Mouse (Mus musculus) forebrain, embryonic 12.5 days (tissue): ENCODE data around the gene Gm5114. TPM values are rescaled to one million over a fixed set of nuclear protein-coding genes. Genes with fewer than 3 reads are reported as not detected.
A peak's percentile ranks its signal among the peaks of the same experiment; 100 is the strongest.
"Not testable (repeated sequence)": the region's sequence is repeated elsewhere in the genome, so short reads cannot be mapped to it uniquely, and the experiment has no call there.

Experiments used
- ATAC-seq: fragments of 200-750 bp; cut with Nextera tagmentation; 2 replicates; pipeline ENCODE4 v1.8.0; 2017; ENCODE audit warnings: moderate TSS enrichment; ENCODE audit not compliant: low FRiP score
- H3K27ac ChIP-seq: fragments of 300-500 bp; sonication (generic); 2 replicates; pipeline ENCODE4 v1.5.1; 2016; ENCODE audit warnings: mild to moderate bottlenecking
- H3K27me3 ChIP-seq: fragments of 300-500 bp; sonication (generic); 2 replicates; pipeline ENCODE4 v1.6.1; 2016; ENCODE audit warnings: mild to moderate bottlenecking
- H3K36me3 ChIP-seq: fragments of 300-500 bp; sonication (generic); replicated peaks from 2 replicates; pipeline ENCODE4 v1.6.1; 2016; ENCODE audit warnings: mild to moderate bottlenecking
- H3K4me1 ChIP-seq: fragments of 300-500 bp; sonication (generic); 2 replicates; pipeline ENCODE4 v1.6.1; 2016
- H3K4me2 ChIP-seq: fragments of 300-500 bp; sonication (generic); 2 replicates; pipeline ENCODE4 v1.6.1; 2016; ENCODE audit warnings: mild to moderate bottlenecking, moderate library complexity
- H3K4me3 ChIP-seq: fragments of 300-500 bp; sonication (generic); replicated peaks from 2 replicates; pipeline ENCODE4 v1.5.1; 2016; ENCODE audit warnings: mild to moderate bottlenecking
- H3K9ac ChIP-seq: fragments of 300-500 bp; sonication (generic); 2 replicates; pipeline ENCODE4 v1.6.1; 2016; ENCODE audit warnings: mild to moderate bottlenecking
- H3K9me3 ChIP-seq: fragments of 300-500 bp; sonication (generic); 2 replicates; pipeline ENCODE4 v1.6.1; 2016
- WGBS: fragments of 180-500 bp; shearing (Covaris S2); methylation state at CpG from one replicate; pipeline ENCODE4 v1.1.7; 2016; 5-methylcytosine and 5-hydroxymethylcytosine counted together
- microRNA-seq: library from miRNA; unstranded; fragments of <30 nt; microRNA quantifications from one replicate; pipeline ENCODE4, GENCODE M21; 2017
- polyA plus RNA-seq: library from polyadenylated mRNA; unstranded; fragments of >200 nt; fragmentation: Nextera tagmentation; extraction: Ambion mirVana; gene quantifications from 2 replicates; pipeline ENCODE4 v1.2.1, GENCODE M21; 2016

The Gm5114 gene
- polyA plus RNA-seq = not detected in 2 replicates

DNA sequence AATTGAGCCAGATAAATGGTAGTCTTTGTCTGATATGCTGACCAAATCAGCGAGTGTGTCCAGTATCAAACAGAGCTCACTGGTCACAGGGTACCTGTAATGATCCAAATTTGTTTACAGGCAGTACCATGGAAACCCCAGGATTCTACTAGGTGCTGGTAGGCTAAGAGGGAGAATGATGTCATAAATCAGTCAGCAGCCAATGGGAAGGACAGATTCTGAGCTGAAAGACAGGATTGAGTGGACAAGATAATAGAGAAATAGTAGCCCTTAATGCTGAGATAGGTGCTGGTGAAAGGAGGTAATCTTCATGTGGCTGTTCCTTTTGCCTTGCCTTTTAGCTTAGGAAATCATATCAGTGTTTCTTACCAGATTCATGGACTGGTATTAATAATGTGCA lies at the start of gene Gm5114:
Gene Gm5114 (minus strand): TSS at position 101 of the 400 bp plus-strand sequence.
- ATAC-seq, H3K27ac ChIP-seq, H3K9me3 ChIP-seq, H3K27me3 ChIP-seq, H3K4me3 ChIP-seq, H3K4me2 ChIP-seq, H3K4me1 ChIP-seq, H3K9ac ChIP-seq, H3K36me3 ChIP-seq: not testable (repeated sequence)
- 45% methylated on average over 1 of the region's 1 CpGs for WGBS

DNA sequence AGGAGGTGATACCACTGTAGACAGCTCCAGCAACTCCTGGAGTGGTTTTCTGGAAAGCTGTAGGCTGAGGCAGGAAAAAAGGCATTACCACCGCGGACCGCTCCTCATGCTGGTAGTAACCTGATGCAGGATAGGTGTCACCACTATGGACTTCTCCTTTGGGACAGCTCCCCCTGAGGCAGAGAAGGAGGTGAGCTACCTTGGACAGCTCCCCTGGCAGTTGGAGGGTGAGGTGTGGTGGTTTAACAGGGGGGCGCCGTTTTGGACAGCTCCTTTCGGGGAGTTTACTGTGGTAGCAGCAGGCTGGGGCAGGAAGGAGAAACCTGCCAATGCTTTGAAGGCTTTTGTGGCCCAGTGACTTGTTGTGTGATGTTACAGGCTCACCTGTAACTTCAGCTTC lies 42.8 kb upstream of the Gm5114 start:
- no peak overlapping the region for H3K4me3 ChIP-seq
- H3K9ac ChIP-seq = no peak overlapping the region
- no peaks in the 10 kb centered on the region for H3K27me3 ChIP-seq
- H3K36me3 ChIP-seq = peaks cover 7% of the 10 kb centered on the region; the same call in 1 of the 2 replicates
- ATAC-seq = no peak
- no peak overlapping the region for H3K27ac ChIP-seq
- WGBS = 30% methylated on average over 6 of the region's 6 CpGs
- H3K9me3 ChIP-seq = no peaks in the 10 kb centered on the region
- peaks cover under 1% of the 10 kb centered on the region; the same call in 1 of the 2 replicates for H3K4me1 ChIP-seq
- no peak overlapping the region for H3K4me2 ChIP-seq

DNA sequence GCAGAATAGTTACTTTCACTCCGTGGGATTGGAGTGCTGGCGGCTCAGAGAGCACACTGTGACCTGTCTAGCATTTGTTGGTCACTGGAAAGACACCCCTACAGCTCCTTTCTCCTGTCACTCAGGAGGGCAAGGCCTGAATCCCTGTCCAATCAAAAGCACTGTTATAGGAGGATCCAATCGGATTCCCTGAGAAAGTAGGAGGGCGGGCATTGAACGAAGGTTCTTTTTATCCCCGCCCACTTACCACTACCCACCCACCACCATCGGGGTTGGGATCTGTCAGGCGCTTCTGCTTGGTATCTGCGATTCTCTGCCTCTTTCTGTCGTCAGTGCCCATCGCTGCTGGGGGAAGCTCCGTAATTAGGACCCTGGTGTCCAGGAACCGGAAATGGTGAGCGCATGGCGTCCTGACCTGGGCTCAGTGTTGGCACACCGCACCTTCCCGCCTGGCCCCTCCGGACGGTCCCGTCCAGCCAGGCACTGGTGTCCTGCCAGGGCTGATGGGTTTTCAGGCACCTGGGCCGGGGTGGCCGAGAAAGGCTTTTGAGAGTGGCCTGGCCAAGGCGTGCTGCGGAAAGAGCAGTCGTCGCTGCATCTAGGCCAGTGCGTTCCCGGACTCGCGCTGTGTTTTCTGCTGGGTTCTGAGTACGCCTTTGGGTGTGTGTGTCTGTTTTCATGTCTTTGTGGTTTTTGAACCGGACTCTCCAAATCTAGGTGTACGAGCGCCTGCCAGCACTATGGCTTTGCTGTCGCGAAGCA lies 36.5 kb upstream of the Gm5114 start:
- peak overlapping the region; percentile 50; the same call in 1 of the 2 replicates for H3K27ac ChIP-seq
- under 1% methylated on average over 36 of the region's 36 CpGs for WGBS
- H3K4me1 ChIP-seq = peaks cover 9% of the 10 kb centered on the region
- no peaks in the 10 kb centered on the region for H3K9me3 ChIP-seq
- H3K4me2 ChIP-seq = peak overlapping the region; percentile 69
- H3K9ac ChIP-seq = peak overlapping the region; percentile 79
- peak; percentile 99 for ATAC-seq
- peaks cover 6% of the 10 kb centered on the region; the same call in 1 of the 2 replicates for H3K27me3 ChIP-seq
- peak overlapping the region; percentile 79 for H3K4me3 ChIP-seq
- H3K36me3 ChIP-seq = peaks cover 7% of the 10 kb centered on the region; the same call in 1 of the 2 replicates

DNA sequence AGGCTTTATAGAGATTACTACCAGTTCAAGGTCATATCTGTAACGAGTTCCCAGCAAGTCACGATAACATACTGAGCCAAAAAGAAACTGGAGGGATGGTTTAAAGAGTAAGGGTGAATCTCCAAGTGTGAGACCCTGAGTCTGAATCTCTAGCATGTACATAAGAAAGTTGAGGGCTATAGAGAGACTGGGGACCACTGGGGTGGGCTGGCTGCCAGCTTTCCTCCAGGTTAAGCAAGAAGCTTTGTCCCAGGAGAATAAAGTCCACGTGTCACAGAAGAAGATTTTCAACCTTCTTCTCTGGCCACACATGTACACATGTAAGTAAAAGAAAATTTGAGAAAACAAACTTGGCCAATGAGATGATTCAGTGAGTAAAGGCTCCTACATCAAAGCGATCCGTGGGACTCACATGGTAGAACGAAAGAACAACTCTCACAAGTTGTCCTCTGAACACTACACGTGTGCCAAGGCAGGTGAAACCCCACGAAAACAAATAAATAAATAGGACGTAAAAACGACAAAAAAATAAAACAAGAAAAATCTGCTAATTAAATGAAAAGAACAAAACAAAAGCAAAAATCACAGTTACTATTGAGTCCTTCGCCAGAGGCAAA lies 35.8 kb upstream of the Gm5114 start:
- 59% methylated on average over 11 of the region's 11 CpGs for WGBS
- peak overlapping the region; percentile 69 for H3K4me2 ChIP-seq

DNA sequence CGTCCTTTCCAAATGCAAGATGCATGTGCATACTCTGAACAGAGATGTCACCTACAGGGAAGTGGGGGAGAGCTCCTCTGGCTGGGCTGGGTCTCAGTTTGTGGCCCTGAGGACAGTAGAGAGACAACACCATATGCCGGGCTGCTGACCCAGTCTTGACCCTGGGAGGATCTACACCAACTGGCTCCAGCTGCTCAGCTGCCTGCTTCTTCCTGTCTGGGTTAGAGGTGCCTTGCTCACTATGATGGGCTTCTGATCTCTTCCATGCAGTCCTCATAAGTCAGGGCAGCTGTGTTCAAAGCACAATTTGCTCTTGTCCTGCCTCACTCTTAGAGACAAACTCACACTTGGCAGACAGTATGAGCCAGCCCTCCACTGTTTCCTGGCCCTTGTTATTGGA lies 28.3 kb upstream of the Gm5114 start:
- no peak for ATAC-seq
- H3K4me1 ChIP-seq = no peaks in the 10 kb centered on the region
- H3K9ac ChIP-seq = no peak overlapping the region
- H3K36me3 ChIP-seq = no peaks in the 10 kb centered on the region
- no peak overlapping the region for H3K27ac ChIP-seq
- H3K4me2 ChIP-seq = no peak overlapping the region
- no peak overlapping the region for H3K4me3 ChIP-seq
- WGBS = 71% methylated on average over 2 of the region's 2 CpGs
- peaks cover 6% of the 10 kb centered on the region; the same call in 1 of the 2 replicates for H3K27me3 ChIP-seq
- no peaks in the 10 kb centered on the region for H3K9me3 ChIP-seq

More for the DNA sequence above, 35.8 kb upstream of the Gm5114 start:
- Histone ChIP-seq H3K36me3 (peaks cover 7% of the 10 kb centered on the region; the same call in 1 of the 2 replicates), H3K27me3 (peaks cover 6% of the 10 kb centered on the region; the same call in 1 of the 2 replicates), H3K9me3 (no peaks in the 10 kb centered on the region), H3K27ac (no peak overlapping the region), H3K4me3 (peak overlapping the region; percentile 79), H3K9ac (peak overlapping the region; percentile 79; the same call in 1 of the 2 replicates), H3K4me1 (peaks cover 9% of the 10 kb centered on the region)
- peak; percentile 57 for ATAC-seq

DNA sequence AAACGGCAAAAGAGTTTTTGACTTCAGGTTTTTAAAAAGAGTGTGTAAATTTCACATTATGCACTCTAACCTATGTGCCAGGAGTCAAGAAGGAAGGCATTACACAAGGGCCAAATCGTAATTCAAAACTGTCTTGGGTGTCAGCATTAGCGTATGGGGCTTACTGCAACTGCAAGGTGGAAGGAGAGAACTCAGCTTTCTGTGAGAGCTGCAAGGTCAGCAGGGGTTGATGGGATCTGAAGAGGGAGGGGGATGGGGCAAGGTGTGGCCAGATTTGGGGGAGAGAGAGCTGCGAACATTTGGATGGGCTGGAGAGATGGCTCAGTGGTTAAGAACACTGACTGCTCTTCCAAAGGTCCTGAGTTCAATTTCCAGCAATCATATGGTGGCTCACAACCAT lies 27.4 kb upstream of the Gm5114 start:
- Histone ChIP-seq H3K27ac (no peak overlapping the region), H3K4me1 (no peaks in the 10 kb centered on the region), H3K9ac (no peak overlapping the region), H3K4me2 (no peak overlapping the region), H3K9me3 (no peaks in the 10 kb centered on the region), H3K4me3 (no peak overlapping the region), H3K27me3 (no peaks in the 10 kb centered on the region; the same call in 1 of the 2 replicates), H3K36me3 (no peaks in the 10 kb centered on the region)
- ATAC-seq = no peak
- WGBS = 83% methylated on average over 4 of the region's 4 CpGs

Small RNA genes within 50 kb of the gene (microRNA-seq; reads per million reads assigned to microRNA genes)
- gene Gm27437 = not detected

Other genes starting within 250 kb of the Gm5114 start
- 4.4 and 4.6 TPM in 2 replicates for gene Zfp619, start 104.6 kb upstream of the Gm5114 start, polyA plus RNA-seq